Mouse (Mus musculus) liver, adult (tissue): ENCODE measurements around the gene Usp39.

Experiments used
- GATA4 ChIP-seq: IDR thresholded peaks from 2 replicates; pipeline ENCODE4 v1.6.1; 2014; ENCODE audit warnings: mild to moderate bottlenecking, low read length; ENCODE audit not compliant: insufficient replicate concordance

The Usp39 gene

GRCm38 (mm10) chr6:72273153-72273552, 71.8 kb downstream of the Usp39 start:
- TF ChIP-seq GATA4: no peak

GRCm38 (mm10) chr6:72272161-72272696, 72.8 kb downstream of the Usp39 start:
- TF ChIP-seq GATA4: no peak

- peak; percentile 70; the same call in 1 of the 2 replicates for TF ChIP-seq GATA4
These were observed 73.9 kb downstream of the Usp39 start for GRCm38 (mm10) chr6:72270952-72271519.

GRCm38 (mm10) chr6:72270258-72270657, 74.7 kb downstream of the Usp39 start:
- no peak for TF ChIP-seq GATA4
